Mouse (Mus musculus) limb, embryonic 14.5 days (tissue): ENCODE data around the gene Evl. TPM values are rescaled to one million over a fixed set of nuclear protein-coding genes. Genes with fewer than 3 reads are reported as not detected.

Experiments used
- ATAC-seq: fragments of 200-750 bp; cut with Nextera tagmentation; 2 replicates; pipeline ENCODE4 v1.8.0; 2017; ENCODE audit warnings: low read depth, moderate number of reproducible peaks, moderate TSS enrichment; ENCODE audit not compliant: low FRiP score
- DNase-seq: peaks from one replicate; pipeline ENCODE4 v3.0.0-alpha.2; 2015; ENCODE audit warnings: low spot score
- H3K27ac ChIP-seq: fragments of 300-500 bp; sonication (generic); replicated peaks from 2 replicates; pipeline ENCODE4 v1.5.1; 2014; ENCODE audit warnings: low read depth, mild to moderate bottlenecking, low read length, moderate library complexity, mixed read lengths
- H3K27me3 ChIP-seq: fragments of 300-500 bp; sonication (generic); 2 replicates; pipeline ENCODE4 v1.6.1; 2014; ENCODE audit warnings: low read length, mixed read lengths; ENCODE audit not compliant: control insufficient read depth, insufficient read depth
- H3K36me3 ChIP-seq: fragments of 300-500 bp; sonication (generic); 2 replicates; pipeline ENCODE4 v1.6.1; 2014; ENCODE audit warnings: mild to moderate bottlenecking, low read length, moderate library complexity, mixed read lengths; ENCODE audit not compliant: control insufficient read depth, insufficient read depth
- H3K4me1 ChIP-seq: fragments of 300-500 bp; sonication (generic); 2 replicates; pipeline ENCODE4 v1.6.1; 2014; ENCODE audit warnings: antibody characterized with exemption, low read length, mixed read lengths; ENCODE audit not compliant: control insufficient read depth, insufficient read depth
- H3K4me2 ChIP-seq: fragments of 300-500 bp; sonication (generic); replicated peaks from 2 replicates; pipeline ENCODE4 v1.6.1; 2014; ENCODE audit warnings: low read depth, mild to moderate bottlenecking, low read length, moderate library complexity; ENCODE audit not compliant: severe bottlenecking
- H3K4me3 ChIP-seq: fragments of 300-500 bp; sonication (generic); replicated peaks from 2 replicates; pipeline ENCODE4 v1.5.1; 2014; ENCODE audit warnings: low read length
- H3K9ac ChIP-seq: fragments of 300-500 bp; sonication (generic); 2 replicates; pipeline ENCODE4 v1.6.1; 2014; ENCODE audit warnings: mild to moderate bottlenecking, low read depth, low read length, moderate library complexity; ENCODE audit not compliant: severe bottlenecking
- H3K9me3 ChIP-seq: fragments of 300-500 bp; sonication (generic); 2 replicates; pipeline ENCODE4 v1.6.1; 2016; ENCODE audit warnings: low read length; ENCODE audit not compliant: control insufficient read depth
- POLR2A ChIP-seq: fragments of 200-500 bp; IDR thresholded peaks from 2 replicates; pipeline ENCODE4 v1.8.0; 2012; ENCODE audit warnings: inconsistent platforms, mild to moderate bottlenecking, moderate library complexity, borderline replicate concordance; ENCODE audit not compliant: insufficient read depth, insufficient read length; ENCODE audit errors: extremely low read depth
- WGBS: fragments of 180-500 bp; shearing (Covaris S2); extraction: QIAGEN DNeasy Blood & Tissue Kit; methylation state at CpG from one replicate; pipeline ENCODE4 v1.1.7; 2014; 5-methylcytosine and 5-hydroxymethylcytosine counted together
- polyA plus RNA-seq, 2 experiments: library from polyadenylated mRNA; depleted of rRNA in 1 of 2; stranded (reverse) in 1 of 2; unstranded in 1 of 2; fragments of >200 nt; fragmentation: Nextera tagmentation in 1 of 2; extraction: Ambion mirVana in 1 of 2; gene quantifications; 2 replicates each; pipeline versions ENCODE4 v1.2.1 to v1.2.3; 2012 to 2014

Evl gene
- polyA plus RNA-seq, 2 experiments = 82.3 to 181 TPM

DNA sequence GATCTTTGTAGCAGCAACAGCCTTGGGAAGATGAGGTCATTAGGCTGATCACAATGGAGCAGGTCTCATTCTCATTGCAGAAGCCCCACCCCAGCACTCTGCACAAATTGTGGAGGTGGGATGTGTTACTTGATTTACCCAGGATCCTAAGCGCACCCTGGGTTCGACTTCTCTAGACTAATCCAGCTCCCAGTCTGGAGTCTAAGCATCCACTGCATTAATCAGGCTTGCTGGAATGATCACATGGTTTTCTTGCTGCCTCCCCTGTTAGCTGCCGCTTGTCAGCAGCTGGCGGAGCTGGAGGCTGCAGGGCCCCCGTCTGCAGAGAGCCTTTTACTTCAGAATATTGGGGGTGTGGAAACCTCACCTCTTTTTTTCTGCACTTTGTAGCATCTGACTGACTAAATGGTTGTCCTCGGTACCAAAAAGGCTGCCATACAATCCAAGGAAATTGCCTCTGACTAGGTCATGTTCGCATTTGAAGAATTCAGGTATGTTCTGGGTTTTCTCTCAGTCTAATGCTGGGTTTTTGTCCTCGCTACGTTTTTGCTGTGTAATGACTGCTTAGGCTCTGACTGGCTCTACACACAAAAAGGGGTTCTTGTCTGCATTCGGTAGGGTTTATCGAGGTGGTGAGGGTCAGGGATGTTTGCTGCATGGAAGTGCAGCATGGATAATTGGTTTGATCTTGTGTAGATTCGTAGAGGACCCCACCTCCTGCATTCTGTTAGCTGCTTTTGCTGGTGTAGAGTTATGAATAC lies 51.2 kb downstream of the Evl start:
- TF ChIP-seq POLR2A = no peak
- Histone ChIP-seq H3K4me2 (no peak overlapping the region), H3K27ac (no peak overlapping the region), H3K36me3 (no peaks in the 10 kb centered on the region), H3K4me3 (no peak overlapping the region), H3K27me3 (no peaks in the 10 kb centered on the region), H3K4me1 (peaks cover 6% of the 10 kb centered on the region; the same call in 1 of the 2 replicates), H3K9me3 (no peaks in the 10 kb centered on the region), H3K9ac (peak overlapping the region; percentile 3; the same call in 1 of the 2 replicates)
- ATAC-seq (no peak), DNase-seq (no peak)
- 60% methylated on average over 12 of the region's 12 CpGs for WGBS

GRCm38 (mm10) chr12:108606321-108606720 lies 51.8 kb downstream of the Evl start:
- peaks cover 3% of the 10 kb centered on the region; the same call in 1 of the 2 replicates for H3K4me1 ChIP-seq

DNA sequence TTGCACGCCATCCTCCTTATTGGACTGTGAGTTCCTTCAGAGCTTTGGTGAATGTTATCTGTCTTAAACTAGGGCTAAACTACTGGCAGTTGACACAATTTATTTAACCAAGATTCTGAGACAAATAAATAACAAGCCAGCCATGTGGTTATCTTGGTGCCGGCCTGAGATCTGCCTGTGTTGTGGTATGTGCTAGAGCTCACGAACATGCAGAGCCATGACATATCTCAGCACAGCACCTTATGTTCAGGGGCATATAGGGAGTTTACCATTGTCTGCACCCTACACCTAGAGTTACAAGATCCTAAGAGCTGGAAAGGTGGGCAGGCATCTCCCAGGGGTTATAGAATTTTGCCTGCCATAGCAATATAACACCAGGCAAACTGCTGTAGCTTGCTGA lies 54.9 kb downstream of the Evl start:
- Histone ChIP-seq H3K36me3 (peaks cover 9% of the 10 kb centered on the region; the same call in 1 of the 2 replicates), H3K9ac (no peak overlapping the region), H3K27me3 (no peaks in the 10 kb centered on the region), H3K9me3 (no peaks in the 10 kb centered on the region), H3K4me2 (no peak overlapping the region), H3K27ac (no peak overlapping the region), H3K4me3 (no peak overlapping the region), H3K4me1 (peaks cover 3% of the 10 kb centered on the region; the same call in 1 of the 2 replicates)
- DNase-seq = no peak
- ATAC-seq = no peak
- TF ChIP-seq POLR2A = no peak
- WGBS = 85% methylated on average over 3 of the region's 3 CpGs

More at GRCm38 (mm10) chr12:108606321-108606720, 51.8 kb downstream of the Evl start:
- Histone ChIP-seq H3K4me3 (no peak overlapping the region), H3K36me3 (peaks cover 6% of the 10 kb centered on the region; the same call in 1 of the 2 replicates), H3K9me3 (no peaks in the 10 kb centered on the region), H3K27ac (no peak overlapping the region), H3K27me3 (no peaks in the 10 kb centered on the region), H3K4me2 (no peak overlapping the region), H3K9ac (no peak overlapping the region)
- DNase-seq = no peak
- TF ChIP-seq POLR2A = no peak
- 87% methylated on average over 7 of the region's 7 CpGs for WGBS
- no peak for ATAC-seq

DNA sequence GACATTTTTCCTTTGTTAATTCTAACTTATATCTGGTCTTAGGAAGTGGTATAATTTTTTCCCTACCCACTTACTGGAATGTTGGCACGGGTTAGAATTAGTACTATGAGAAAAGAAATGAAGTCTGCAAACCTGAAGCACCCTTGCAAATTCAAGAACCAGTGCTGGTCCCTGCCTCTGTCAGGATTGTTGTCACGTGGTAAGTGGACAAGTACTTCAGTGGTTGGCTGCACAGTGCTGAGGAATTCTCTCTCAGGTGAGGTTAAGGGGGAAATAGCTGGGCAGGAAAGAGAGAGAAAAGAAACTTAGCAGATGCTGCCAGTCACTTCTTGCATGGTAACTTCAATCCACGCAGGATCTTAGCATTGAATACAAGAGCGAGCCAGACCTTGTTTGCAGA lies 55.7 kb downstream of the Evl start:
- Histone ChIP-seq H3K4me2 (no peak overlapping the region), H3K36me3 (peaks cover 9% of the 10 kb centered on the region; the same call in 1 of the 2 replicates), H3K9me3 (no peaks in the 10 kb centered on the region), H3K4me3 (no peak overlapping the region), H3K27me3 (no peaks in the 10 kb centered on the region), H3K4me1 (peaks cover 2% of the 10 kb centered on the region; the same call in 1 of the 2 replicates), H3K9ac (no peak overlapping the region), H3K27ac (no peak overlapping the region)
- DNase-seq (no peak), ATAC-seq (no peak)
- WGBS = 91% methylated on average over 4 of the region's 4 CpGs
- TF ChIP-seq POLR2A = no peak

DNA sequence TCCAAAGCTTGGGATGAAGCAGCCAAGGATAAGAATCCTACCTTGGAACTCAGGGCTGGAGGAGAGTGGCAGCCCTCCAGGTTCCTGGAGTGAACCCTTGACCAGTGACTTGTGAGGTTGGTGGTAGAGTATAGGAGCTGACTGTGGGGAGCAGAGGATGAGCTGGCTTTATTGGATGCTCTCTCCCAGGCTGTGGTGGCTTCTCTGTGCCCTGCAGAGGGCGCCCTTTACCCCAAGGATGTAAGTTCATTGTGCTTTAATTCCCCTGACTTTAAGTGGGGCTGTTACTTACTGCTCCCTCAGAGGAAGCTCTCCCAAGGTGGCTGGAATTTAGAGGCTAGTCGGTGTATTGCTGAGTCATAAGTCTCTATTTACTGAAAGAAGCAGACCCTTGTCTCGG lies 58.6 kb downstream of the Evl start:
- Histone ChIP-seq H3K9me3 (no peaks in the 10 kb centered on the region), H3K27ac (no peak overlapping the region), H3K4me1 (no peaks in the 10 kb centered on the region), H3K27me3 (no peaks in the 10 kb centered on the region), H3K4me3 (no peak overlapping the region), H3K4me2 (no peak overlapping the region), H3K9ac (no peak overlapping the region), H3K36me3 (peaks cover 9% of the 10 kb centered on the region; the same call in 1 of the 2 replicates)
- DNase-seq = no peak
- 53% methylated on average over 3 of the region's 3 CpGs for WGBS
- no peak for TF ChIP-seq POLR2A
- ATAC-seq = no peak
